Mouse (Mus musculus) spleen, adult 2 months (tissue): ENCODE results near the gene Lrrn2. TPM values are rescaled to one million over a fixed set of nuclear protein-coding genes. Genes with fewer than 3 reads are reported as not detected.

Source experiments
- polyA plus RNA-seq: library from polyadenylated mRNA; depleted of rRNA; stranded (reverse); fragments of >200 nt; gene quantifications from 2 replicates; pipeline ENCODE4 v1.2.3, GENCODE M21; 2012; rRNA removed

The Lrrn2 gene
- polyA plus RNA-seq, 1 experiment = 0.41 TPM

Other genes with a start within 250 kb of the Lrrn2 start
- gene Nfasc, start 138.5 kb upstream of the Lrrn2 start, polyA plus RNA-seq = 7.0 and 7.6 TPM in 2 replicates
- gene Mdm4, start 150.3 kb downstream of the Lrrn2 start, polyA plus RNA-seq = 34.0 and 39.3 TPM in 2 replicates
- gene Pik3c2b, start 165.4 kb downstream of the Lrrn2 start, polyA plus RNA-seq = 22.2 and 30.5 TPM in 2 replicates